Mouse (Mus musculus): ENCODE data around the gene Cntnap5a. TPM values are rescaled to one million over a fixed set of nuclear protein-coding genes. Genes with fewer than 3 reads are reported as not detected.

Gene Cntnap5a
- total and polyA plus RNA-seq, 3 experiments = not detected

- no peaks in the 10 kb centered on the region for H3K79me2 ChIP-seq (ENCODE audit: control insufficient read depth, insufficient read depth, low read length, poor library complexity)
- no peak overlapping the region for H3K4me3 ChIP-seq (ENCODE audit: control insufficient read depth in 1 of 2, insufficient read depth in 1 of 2, low read depth in 2 of 2, low read length in 2 of 2)
- no peak overlapping the region for H3K9ac ChIP-seq (ENCODE audit: control insufficient read depth, low read depth, low read length, poor library complexity, severe bottlenecking)
- DNase-seq (ENCODE audit: low read depth, low spot score) = no peak
- no peaks in the 10 kb centered on the region for H3K4me1 ChIP-seq (ENCODE audit: control insufficient read depth in 1 of 2, insufficient read depth in 2 of 2, low read length in 2 of 2)
- no peaks in the 10 kb centered on the region for H3K9me3 ChIP-seq (replicated peaks; ENCODE audit: insufficient read depth, low read length)
- TF ChIP-seq CHD2 (IDR thresholded peaks at IDR 0.05; ENCODE audit: low read length) (no peak), NELFE (IDR thresholded peaks at IDR 0.05; ENCODE audit: low read depth, low read length) (no peak), TCF12 (IDR thresholded peaks at IDR 0.05; ENCODE audit: low read depth, low read length) (no peak), CHD1 (IDR thresholded peaks at IDR 0.05; ENCODE audit: low read depth, low read length) (no peak), SIN3A (IDR thresholded peaks at IDR 0.05; ENCODE audit: low read length) (no peak), MEF2A (IDR thresholded peaks at IDR 0.05; ENCODE audit: extremely low read depth, insufficient replicate concordance, low read depth, low read length, poor library complexity, severe bottlenecking) (no peak), TBP (IDR thresholded peaks at IDR 0.05; ENCODE audit: low read depth, low read length) (no peak), USF1 (IDR thresholded peaks at IDR 0.05; ENCODE audit: low read depth, low read length) (no peak), MXI1 (IDR thresholded peaks at IDR 0.05; ENCODE audit: low read depth, low read length) (no peak), MAFK (IDR thresholded peaks at IDR 0.05; ENCODE audit: borderline replicate concordance, low read depth, low read length) (no peak), NRF1 (IDR thresholded peaks at IDR 0.05; ENCODE audit: insufficient read depth, low read depth, low read length, poor library complexity, severe bottlenecking) (no peak), EP300 (IDR thresholded peaks at IDR 0.05; ENCODE audit: low read depth in 1 of 2, low read length in 2 of 2) (no peak), MYB (IDR thresholded peaks at IDR 0.05; ENCODE audit: low read depth, low read length) (no peak), HCFC1 (IDR thresholded peaks at IDR 0.05; ENCODE audit: low read depth, low read length) (no peak), GATA1 (IDR thresholded peaks at IDR 0.05; ENCODE audit: low read depth, low read length) (no peak), ELF1 (IDR thresholded peaks at IDR 0.05; ENCODE audit: low read depth, low read length) (no peak), KAT2A (conservative IDR thresholded peaks at IDR 0.05; ENCODE audit: low read depth, low read length) (no peak), TAL1 (IDR thresholded peaks at IDR 0.05; ENCODE audit: low read length) (no peak), CTCF (IDR thresholded peaks at IDR 0.05 in 2 of 3, conservative IDR thresholded peaks at IDR 0.05 in 1 of 3; ENCODE audit: control insufficient read depth in 1 of 3, insufficient read depth in 1 of 3, low read depth in 2 of 3, low read length in 3 of 3, poor library complexity in 1 of 3, severe bottlenecking in 1 of 3) (no peak), MYC (IDR thresholded peaks at IDR 0.05; ENCODE audit: low read depth, low read length) (no peak)
- H3K27me3 ChIP-seq (ENCODE audit: control insufficient read depth in 1 of 2, insufficient read depth in 2 of 2, low read length in 2 of 2) = no peaks in the 10 kb centered on the region
- H3K27ac ChIP-seq (ENCODE audit: control insufficient read depth, low read depth, low read length) = no peak overlapping the region
- no peaks in the 10 kb centered on the region for H3K36me3 ChIP-seq (ENCODE audit: control insufficient read depth in 1 of 2, insufficient read depth in 2 of 2, low read length in 2 of 2)
Measured at GRCm38 (mm10) chr1:116324505-116324904, 639.9 kb downstream of the Cntnap5a start.

- Histone ChIP-seq H3K9ac (ENCODE audit: control insufficient read depth, low read depth, low read length, poor library complexity, severe bottlenecking) (no peak overlapping the region), H3K27ac (ENCODE audit: control insufficient read depth, low read depth, low read length) (no peak overlapping the region), H3K9me3 (replicated peaks; ENCODE audit: insufficient read depth, low read length) (no peaks in the 10 kb centered on the region), H3K4me1 (ENCODE audit: control insufficient read depth in 1 of 2, insufficient read depth in 2 of 2, low read length in 2 of 2) (no peaks in the 10 kb centered on the region), H3K27me3 (ENCODE audit: control insufficient read depth in 1 of 2, insufficient read depth in 2 of 2, low read length in 2 of 2) (no peaks in the 10 kb centered on the region), H3K36me3 (ENCODE audit: control insufficient read depth in 1 of 2, insufficient read depth in 2 of 2, low read length in 2 of 2) (no peaks in the 10 kb centered on the region), H3K4me3 (ENCODE audit: control insufficient read depth in 1 of 2, insufficient read depth in 1 of 2, low read depth in 2 of 2, low read length in 2 of 2) (no peak overlapping the region), H3K79me2 (ENCODE audit: control insufficient read depth, insufficient read depth, low read length, poor library complexity) (no peaks in the 10 kb centered on the region)
- TF ChIP-seq GABPA (IDR thresholded peaks at IDR 0.05; ENCODE audit: low read depth, low read length) = no peak
- no peak for TF ChIP-seq NRF1 (IDR thresholded peaks at IDR 0.05; ENCODE audit: insufficient read depth, low read depth, low read length, poor library complexity, severe bottlenecking)
- no peak for TF ChIP-seq HCFC1 (IDR thresholded peaks at IDR 0.05; ENCODE audit: low read depth, low read length)
- TF ChIP-seq SMC3 (IDR thresholded peaks at IDR 0.05; ENCODE audit: low read depth, low read length) = no peak
- TF ChIP-seq GATA1 (IDR thresholded peaks at IDR 0.05; ENCODE audit: low read depth, low read length) = no peak
- no peak for TF ChIP-seq CHD1 (IDR thresholded peaks at IDR 0.05; ENCODE audit: low read depth, low read length)
- no peak for TF ChIP-seq MXI1 (IDR thresholded peaks at IDR 0.05; ENCODE audit: low read depth, low read length)
- TF ChIP-seq BHLHE40 (IDR thresholded peaks at IDR 0.05; ENCODE audit: borderline replicate concordance, low read depth, low read length) = no peak
- no peak for TF ChIP-seq USF1 (IDR thresholded peaks at IDR 0.05; ENCODE audit: low read depth, low read length)
- no peak for TF ChIP-seq TBP (IDR thresholded peaks at IDR 0.05; ENCODE audit: low read depth, low read length)
- no peak for TF ChIP-seq ETS1 (IDR thresholded peaks at IDR 0.05; ENCODE audit: low read depth, low read length)
- TF ChIP-seq ZMIZ1 (IDR thresholded peaks at IDR 0.05; ENCODE audit: low read depth, low read length) = no peak
- TF ChIP-seq USF2 (IDR thresholded peaks at IDR 0.05; ENCODE audit: borderline replicate concordance in 1 of 2, insufficient read depth in 1 of 2, low read depth in 1 of 2, low read length in 2 of 2) = no peak
- no peak for DNase-seq (ENCODE audit: low read depth, low spot score)
Measured at GRCm38 (mm10) chr1:116353669-116354068, 669.1 kb downstream of the Cntnap5a start.

Measured in MEL (cell line).